In the genomic region with DNA sequence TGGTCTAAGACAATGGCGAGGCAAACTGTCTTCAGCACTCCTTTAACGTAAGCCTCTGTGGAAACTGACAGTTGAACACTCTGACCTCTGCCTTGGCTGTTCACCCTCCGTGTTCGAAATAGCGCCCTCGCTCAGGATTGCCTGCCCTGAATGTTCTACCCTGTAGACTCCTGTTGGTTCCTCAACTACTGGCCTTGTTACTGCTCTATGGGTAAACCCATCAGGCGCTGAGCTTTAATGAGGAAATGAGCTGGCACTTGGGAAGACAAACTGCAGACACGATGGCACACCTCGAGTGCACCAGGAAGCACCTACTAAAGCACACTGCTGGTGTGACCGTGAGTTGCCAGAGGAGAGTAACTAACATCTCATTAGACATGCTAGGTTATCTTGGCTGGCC, we compare ENCODE assay signal across 11 mouse cellular contexts.
"Had no signal": no experiment of that assay in that cellular context is flagged by ENCODE, and none has a peak within 500 bp of the region (broad histone marks: within the 10 kb centered on the region; RNA-seq: fewer than 3 reads in every experiment).

No protein-coding gene starts in this region.

- H3K4me1 ChIP-seq: limb, embryonic 15.5 days had no signal

- ATAC-seq: liver, embryonic 12.5 days; midbrain, embryonic 16.5 days had no signal

- DNase-seq: kidney, adult 8-10 months; kidney, postnatal 25 days; lung, embryonic 14.5 days; lung, postnatal 10 days; lung, postnatal 4 days; right cerebral cortex, adult 18-20 months had no signal

- H3K9me3 ChIP-seq: limb, embryonic 15.5 days; liver, embryonic 12.5 days; midbrain, embryonic 12.5 days; neural tube, embryonic 15.5 days had no signal

- H3K9ac ChIP-seq: limb, embryonic 15.5 days; liver, embryonic 12.5 days; lung, embryonic 14.5 days; midbrain, embryonic 12.5 days; neural tube, embryonic 15.5 days had no signal

- H3K27ac ChIP-seq: limb, embryonic 15.5 days; liver, embryonic 12.5 days; midbrain, embryonic 12.5 days; neural tube, embryonic 15.5 days had no signal

- H3K4me3 ChIP-seq: limb, embryonic 15.5 days; liver, embryonic 12.5 days; midbrain, embryonic 12.5 days; neural tube, embryonic 15.5 days had no signal

- H3K4me2 ChIP-seq: limb, embryonic 15.5 days; liver, embryonic 12.5 days; lung, embryonic 14.5 days; midbrain, embryonic 12.5 days; neural tube, embryonic 15.5 days had no signal

- H3K27me3 ChIP-seq: limb, embryonic 15.5 days; liver, embryonic 12.5 days; midbrain, embryonic 12.5 days; neural tube, embryonic 15.5 days had no signal

- H3K36me3 ChIP-seq: limb, embryonic 15.5 days; liver, embryonic 12.5 days had no signal
